Mouse (Mus musculus) brown adipose tissue, adult 24 weeks (tissue): ENCODE data around the gene Gas7. TPM values are rescaled to one million over a fixed set of nuclear protein-coding genes. Genes with fewer than 3 reads are reported as not detected.

Experiments
- H3K27ac ChIP-seq: fragments of 200-500 bp; replicated peaks from 2 replicates; pipeline ENCODE4 v1.5.1; 2012; ENCODE audit warnings: low read depth, mild to moderate bottlenecking, low read length
- H3K4me1 ChIP-seq: fragments of 200-500 bp; 2 replicates; pipeline ENCODE4 v1.6.1; 2012; ENCODE audit warnings: low read length, mixed read lengths; ENCODE audit not compliant: control insufficient read depth, insufficient read depth, insufficient read length
- H3K4me3 ChIP-seq: fragments of 200-500 bp; 2 replicates; pipeline ENCODE4 v1.5.1; 2012; ENCODE audit warnings: low read depth, mild to moderate bottlenecking, low read length, moderate library complexity; ENCODE audit not compliant: insufficient read depth
- polyA plus RNA-seq: library from polyadenylated mRNA; stranded (reverse); fragments of >200 nt; gene quantifications from 2 replicates; pipeline ENCODE4 v1.2.4, GENCODE M21; 2012; ENCODE audit not compliant: missing spikeins, insufficient read depth, insufficient read length

Gas7 gene
- polyA plus RNA-seq, 1 experiment: 10.8 TPM

- 0 out of 2 replicates have a peak, but pooled peaks cover under 1% of the 10 kb centered on the region for H3K4me1 ChIP-seq
- H3K27ac ChIP-seq: peak overlapping the region; percentile 87
- H3K4me3 ChIP-seq: peak overlapping the region; percentile 50
Observed at GRCm38 (mm10) chr11:67586231-67586994, 131.2 kb downstream of the Gas7 start.

DNA sequence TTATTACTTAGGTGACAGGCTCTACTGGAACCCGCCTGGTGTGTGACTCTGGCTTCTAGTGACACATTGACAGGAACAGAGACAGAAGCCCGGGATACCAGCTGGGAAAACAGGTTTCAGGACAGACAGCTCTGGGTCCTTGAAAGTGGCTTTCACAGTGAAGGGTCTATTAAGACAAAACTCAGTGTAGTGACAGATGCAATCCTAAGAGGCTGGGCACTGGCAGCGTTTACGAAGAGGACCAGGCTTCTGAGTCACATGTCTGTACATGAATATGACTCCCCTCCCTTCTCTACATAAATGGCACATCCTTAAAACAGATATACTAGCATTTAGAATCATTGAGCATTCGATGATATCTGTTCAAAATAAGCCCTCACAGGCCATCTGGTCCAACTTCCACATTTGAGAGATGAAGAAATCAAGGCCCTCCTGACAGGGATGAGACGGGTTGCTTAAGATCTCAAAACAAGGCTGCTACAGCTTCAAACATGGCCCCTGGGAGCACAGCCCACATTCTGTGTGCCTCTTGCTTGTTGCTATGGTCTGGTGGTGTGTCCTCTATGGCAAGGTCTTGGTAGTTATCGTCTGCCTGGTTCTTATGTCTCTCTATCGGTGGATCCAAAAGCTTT is 133.1 kb downstream of the Gas7 start:
- H3K27ac ChIP-seq: peak overlapping the region; percentile 87
- no peaks in the 10 kb centered on the region for H3K4me1 ChIP-seq
- H3K4me3 ChIP-seq: peak overlapping the region; percentile 39

DNA sequence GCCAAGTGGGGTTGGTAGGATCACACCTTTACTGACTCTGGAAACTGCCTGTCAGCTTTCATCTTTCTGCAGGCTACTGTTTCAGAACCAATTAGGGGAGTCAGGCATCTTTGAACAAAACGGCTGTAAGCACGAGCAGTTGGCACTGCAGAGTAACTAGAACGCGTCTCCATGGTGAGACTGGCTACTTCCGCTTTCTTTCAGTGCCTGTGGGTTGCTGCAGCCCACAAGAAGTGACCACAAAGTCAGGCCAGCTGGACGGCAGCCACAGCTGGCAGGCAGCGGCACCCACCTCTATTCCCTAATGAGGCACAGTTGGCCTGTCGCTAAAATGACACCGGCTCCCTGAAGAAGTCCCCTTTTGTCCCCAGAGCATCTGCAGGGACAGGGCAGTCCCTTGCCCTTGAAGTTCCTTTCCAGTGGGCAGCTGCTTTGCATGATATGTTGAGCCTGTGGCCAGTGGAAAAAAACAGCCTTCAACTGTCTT is 133.6 kb downstream of the Gas7 start:
- peak overlapping the region; percentile 87 for H3K27ac ChIP-seq
- H3K4me1 ChIP-seq: no peaks in the 10 kb centered on the region
- H3K4me3 ChIP-seq: peak overlapping the region; percentile 39; the same call in 1 of the 2 replicates

DNA sequence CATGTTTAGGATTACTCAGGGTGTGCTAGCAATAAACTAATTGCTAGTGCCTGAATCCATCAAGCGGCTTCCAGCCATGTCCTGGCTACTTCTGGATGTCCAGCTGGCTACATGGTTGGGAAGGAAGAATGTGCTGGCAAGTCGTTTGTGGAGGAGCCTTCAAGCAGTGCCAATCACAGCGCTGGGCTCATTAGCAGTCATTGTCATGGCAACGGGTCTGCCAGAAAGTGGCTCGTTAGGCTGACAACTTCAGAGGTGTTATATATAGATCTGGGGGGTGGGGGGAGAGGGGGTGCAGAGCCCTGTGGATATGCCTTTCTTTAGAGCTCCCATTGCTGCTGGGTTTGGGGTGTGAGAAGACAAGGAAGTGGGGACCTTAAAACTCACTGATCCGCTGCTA is 141.0 kb downstream of the Gas7 start:
- no peaks in the 10 kb centered on the region for H3K4me1 ChIP-seq
- H3K27ac ChIP-seq: no peak overlapping the region
- H3K4me3 ChIP-seq: no peak overlapping the region

GRCm38 (mm10) chr11:67596856-67597255 is 141.6 kb downstream of the Gas7 start:
- H3K4me1 ChIP-seq: no peaks in the 10 kb centered on the region
- no peak overlapping the region for H3K27ac ChIP-seq
- H3K4me3 ChIP-seq: no peak overlapping the region

DNA sequence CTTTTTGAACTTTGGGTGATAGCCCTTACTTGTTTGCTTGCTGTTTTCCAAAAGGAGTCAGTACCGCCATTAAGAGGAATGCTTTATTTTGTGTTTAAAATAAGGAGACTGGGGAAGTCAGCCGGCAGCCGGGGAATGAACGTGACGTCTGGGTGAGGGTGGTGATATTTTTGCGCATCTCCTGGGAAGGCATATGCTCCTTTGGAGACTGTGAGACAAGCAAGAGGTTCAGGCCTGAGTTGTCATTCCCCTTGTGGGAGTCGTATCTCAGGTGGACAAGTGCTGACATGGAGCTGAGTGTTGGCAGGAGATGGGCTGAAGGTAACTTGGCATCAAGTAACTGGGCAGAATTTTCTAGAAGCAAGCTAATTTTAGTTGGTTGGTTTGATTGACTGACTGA is 142.2 kb downstream of the Gas7 start:
- Histone ChIP-seq H3K27ac (no peak overlapping the region), H3K4me3 (no peak overlapping the region), H3K4me1 (no peaks in the 10 kb centered on the region)

GRCm38 (mm10) chr11:67599141-67599540 is 143.9 kb downstream of the Gas7 start:
- H3K4me1 ChIP-seq: no peaks in the 10 kb centered on the region
- H3K27ac ChIP-seq: no peak overlapping the region
- H3K4me3 ChIP-seq: no peak overlapping the region

DNA sequence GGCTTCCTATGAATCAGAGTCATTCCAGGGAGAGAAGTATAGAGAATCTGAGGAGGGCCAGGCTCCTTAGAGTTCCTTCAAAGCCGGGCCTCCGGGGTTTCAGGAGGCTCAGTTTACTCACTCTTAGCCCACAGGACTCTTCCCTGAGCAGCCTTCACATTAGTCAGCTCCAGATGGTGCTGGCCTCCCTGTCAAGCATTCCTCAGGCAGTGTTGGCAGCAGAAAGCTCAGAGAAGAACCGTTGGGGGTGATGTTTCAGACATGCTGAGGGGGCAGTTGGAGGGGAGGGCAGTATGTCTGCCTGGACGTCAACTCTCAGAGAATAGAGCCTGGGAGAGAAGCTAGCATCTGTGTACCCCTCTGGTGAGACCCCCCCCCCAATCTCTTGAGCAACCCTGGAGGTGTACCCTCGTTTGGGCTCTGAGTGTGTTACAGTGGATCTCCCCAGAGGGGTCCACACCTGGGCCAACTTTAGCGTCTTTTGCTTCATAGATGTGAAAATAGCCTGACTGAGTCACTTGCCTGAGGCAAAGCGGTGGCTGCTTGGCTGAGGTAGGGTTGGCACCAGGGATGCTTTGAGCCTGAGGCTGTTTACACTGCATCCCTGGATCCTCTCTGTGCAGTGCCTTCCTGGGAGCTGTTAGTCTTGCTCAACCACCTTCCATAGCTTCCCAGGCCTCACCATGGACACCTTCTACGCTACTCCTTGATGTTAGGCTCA is 145.6 kb downstream of the Gas7 start:
- no peak overlapping the region for H3K4me3 ChIP-seq
- H3K4me1 ChIP-seq: no peaks in the 10 kb centered on the region
- H3K27ac ChIP-seq: no peak overlapping the region

DNA sequence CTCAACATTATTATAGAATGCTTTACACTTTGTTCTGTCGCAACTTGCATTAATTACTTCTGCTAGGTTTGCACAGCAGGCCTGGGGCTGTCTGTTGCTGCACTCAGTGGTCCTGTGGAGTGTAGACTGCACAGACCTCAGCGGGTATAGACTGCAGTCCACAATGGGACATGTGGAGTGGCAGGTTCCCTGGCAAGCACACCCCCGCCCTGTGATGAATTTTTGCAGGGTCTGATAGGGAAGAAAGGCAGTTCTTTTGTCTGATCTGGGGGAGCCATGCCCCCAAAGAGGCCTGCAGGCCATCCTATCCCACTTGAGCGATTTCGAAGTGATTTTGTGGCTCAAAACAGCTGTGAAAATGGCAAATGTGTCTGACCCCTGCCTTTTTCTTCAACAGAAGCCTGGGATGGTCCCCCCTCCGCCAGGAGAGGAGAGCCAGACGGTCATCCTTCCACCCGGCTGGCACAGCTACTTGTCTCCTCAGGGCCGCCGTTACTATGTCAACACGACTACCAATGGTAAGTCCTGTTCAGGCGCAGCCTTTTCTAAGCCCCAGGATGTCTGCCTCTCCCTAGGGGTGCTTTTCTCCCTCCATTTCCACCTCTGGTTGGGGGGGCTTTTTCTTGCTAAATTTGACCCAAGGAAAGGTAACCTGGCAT is 147.6 kb downstream of the Gas7 start:
- Histone ChIP-seq H3K27ac (no peak overlapping the region), H3K4me3 (no peak overlapping the region), H3K4me1 (no peaks in the 10 kb centered on the region)

GRCm38 (mm10) chr11:67604481-67604880 is 149.2 kb downstream of the Gas7 start:
- Histone ChIP-seq H3K27ac (no peak overlapping the region), H3K4me1 (no peaks in the 10 kb centered on the region)

DNA sequence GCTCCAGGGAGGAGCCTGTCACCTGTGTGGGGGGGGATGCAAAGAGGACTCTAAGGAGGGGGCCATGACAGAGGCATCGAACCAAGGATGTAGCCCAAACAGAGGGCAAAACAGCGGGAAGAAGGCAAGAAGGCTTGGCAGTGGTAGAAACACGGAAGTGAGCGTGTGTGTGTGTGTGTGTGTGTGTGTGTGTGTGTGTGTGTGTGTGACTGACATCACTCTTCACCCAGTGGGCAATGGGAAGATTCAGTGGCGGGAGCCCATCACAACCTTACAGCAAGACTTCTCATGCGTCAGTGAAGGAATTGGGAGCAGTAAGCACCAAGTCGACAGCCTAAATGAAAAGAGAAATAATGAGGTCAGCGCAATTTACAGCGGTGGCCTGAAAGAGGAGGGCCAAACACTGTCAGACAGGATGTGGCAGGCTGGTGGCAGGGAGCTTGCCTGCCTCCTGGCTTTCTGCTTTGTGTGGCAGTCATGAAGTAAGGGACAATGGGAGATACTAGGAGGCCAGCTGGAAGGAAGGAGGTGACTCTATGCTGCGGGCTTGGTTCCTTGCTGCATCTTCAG is 153.0 kb downstream of the Gas7 start:
- Histone ChIP-seq H3K4me1 (no peaks in the 10 kb centered on the region), H3K4me3 (no peak overlapping the region), H3K27ac (no peak overlapping the region)

More at GRCm38 (mm10) chr11:67604481-67604880, 149.2 kb downstream of the Gas7 start:
- no peak overlapping the region for H3K4me3 ChIP-seq

DNA sequence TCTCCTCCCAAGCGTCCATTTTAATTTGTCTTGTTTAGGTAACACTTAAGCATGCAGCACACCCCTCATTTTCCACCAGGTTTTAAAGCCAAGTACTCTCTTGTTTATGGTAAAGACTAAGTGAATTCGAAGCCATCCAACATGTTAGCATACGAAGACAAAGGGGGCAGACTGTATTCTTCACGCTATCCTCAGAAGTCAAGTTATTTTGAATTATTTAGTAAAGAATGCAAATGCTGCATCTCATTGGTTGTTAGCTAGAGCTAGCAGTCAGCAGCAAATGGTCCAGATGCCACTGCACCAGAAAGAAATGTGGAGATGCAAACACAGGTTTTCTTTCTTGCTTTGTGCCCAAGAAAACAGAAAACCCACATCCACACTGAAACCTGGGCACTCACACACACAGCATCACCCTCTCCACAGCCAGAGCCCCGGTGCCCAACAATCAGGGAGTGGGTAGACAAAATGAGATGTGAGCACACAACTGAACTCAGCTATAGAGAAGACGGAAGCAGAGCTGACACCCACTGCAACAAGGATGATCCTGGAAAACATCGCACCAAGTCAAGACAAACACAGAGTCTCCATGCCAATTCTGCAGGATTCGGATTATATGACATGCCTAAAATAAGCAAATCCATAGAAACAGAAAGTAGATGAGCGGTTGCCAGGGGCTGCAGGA is 157.1 kb downstream of the Gas7 start:
- no peak overlapping the region for H3K4me3 ChIP-seq
- H3K27ac ChIP-seq: no peak overlapping the region
- H3K4me1 ChIP-seq: no peaks in the 10 kb centered on the region

DNA sequence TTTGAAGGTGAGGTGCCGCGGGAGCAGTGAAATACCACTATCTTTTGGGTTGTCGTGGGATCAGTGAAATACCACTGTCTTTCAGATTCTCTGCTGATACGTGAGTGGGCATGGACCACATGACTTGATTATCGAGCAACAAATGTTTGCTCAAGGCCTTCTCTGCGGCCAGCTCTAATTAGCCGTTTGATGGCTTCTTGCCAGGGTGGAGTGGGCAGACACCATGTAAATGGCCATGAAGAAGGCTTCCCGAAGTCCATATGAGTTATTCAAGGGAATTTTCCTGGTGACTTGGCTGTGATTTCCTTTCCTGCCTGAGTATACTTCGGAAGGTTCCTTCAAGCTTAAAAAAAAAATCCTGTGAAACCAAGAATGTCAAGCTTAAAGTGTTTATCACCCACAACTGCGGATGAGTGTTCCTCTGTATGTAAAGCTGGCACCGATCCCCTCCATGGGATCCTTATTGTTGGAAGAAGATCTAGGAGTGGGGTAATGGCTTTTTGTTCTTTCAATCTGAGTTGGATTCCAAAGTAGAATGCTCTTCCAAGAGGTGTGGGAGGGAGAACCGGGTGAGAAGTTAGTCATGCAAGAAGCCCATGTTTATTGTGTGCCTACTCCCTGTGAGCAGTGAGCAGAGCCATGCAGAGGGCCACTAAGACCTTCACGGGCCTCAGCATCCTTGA is 161.5 kb downstream of the Gas7 start:
- no peaks in the 10 kb centered on the region for H3K4me1 ChIP-seq
- no peak overlapping the region for H3K4me3 ChIP-seq
- H3K27ac ChIP-seq: no peak overlapping the region

DNA sequence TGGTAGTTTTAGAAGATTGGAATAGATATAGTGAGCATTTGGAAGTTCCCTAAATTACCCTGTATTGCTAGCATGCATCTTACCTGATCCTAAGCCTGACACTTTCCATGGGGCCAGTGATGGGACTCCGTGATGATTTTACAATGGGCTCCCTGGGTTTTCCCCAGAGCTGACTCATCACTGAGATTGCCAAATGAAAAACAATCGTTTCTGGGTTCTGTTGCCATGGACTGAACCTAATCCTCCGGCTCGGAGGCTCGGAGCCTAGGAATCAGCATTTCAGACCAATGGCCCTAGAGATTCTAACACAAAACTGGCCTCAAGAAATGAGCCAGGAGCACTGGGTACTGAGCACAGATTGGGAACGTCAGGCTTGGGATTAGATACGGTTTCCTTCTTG is 167.1 kb downstream of the Gas7 start:
- H3K4me1 ChIP-seq: no peaks in the 10 kb centered on the region

More for the DNA sequence above, 167.1 kb downstream of the Gas7 start:
- H3K4me3 ChIP-seq: no peak overlapping the region
- H3K27ac ChIP-seq: no peak overlapping the region
